Mouse (Mus musculus) hindbrain, embryonic 13.5 days (tissue): ENCODE measurements around the gene Fn1. TPM values are rescaled to one million over a fixed set of nuclear protein-coding genes. Genes with fewer than 3 reads are reported as not detected.

Experiments used
- ATAC-seq: fragments of 200-750 bp; cut with Nextera tagmentation; 2 replicates; pipeline ENCODE4 v1.8.0; 2017; ENCODE audit warnings: moderate TSS enrichment; ENCODE audit not compliant: low FRiP score
- H3K27ac ChIP-seq: fragments of 300-500 bp; sonication (generic); 2 replicates; pipeline ENCODE4 v1.5.1; 2015; ENCODE audit warnings: inconsistent platforms, mild to moderate bottlenecking, moderate library complexity
- H3K27me3 ChIP-seq: fragments of 300-500 bp; sonication (generic); 2 replicates; pipeline ENCODE4 v1.6.1; 2015; ENCODE audit warnings: mild to moderate bottlenecking, inconsistent platforms
- H3K36me3 ChIP-seq: fragments of 300-500 bp; sonication (generic); 2 replicates; pipeline ENCODE4 v1.6.1; 2015; ENCODE audit warnings: mild to moderate bottlenecking, inconsistent platforms
- H3K4me1 ChIP-seq: fragments of 300-500 bp; sonication (generic); replicated peaks from 2 replicates; pipeline ENCODE4 v1.6.1; 2015; ENCODE audit warnings: inconsistent platforms
- H3K4me2 ChIP-seq: fragments of 300-500 bp; sonication (generic); 2 replicates; pipeline ENCODE4 v1.6.1; 2015; ENCODE audit warnings: inconsistent platforms, mild to moderate bottlenecking, moderate library complexity
- H3K4me3 ChIP-seq: fragments of 300-500 bp; sonication (generic); 2 replicates; pipeline ENCODE4 v1.5.1; 2015; ENCODE audit warnings: mild to moderate bottlenecking, inconsistent platforms
- H3K9ac ChIP-seq: fragments of 300-500 bp; sonication (generic); 2 replicates; pipeline ENCODE4 v1.6.1; 2015; ENCODE audit warnings: mild to moderate bottlenecking, inconsistent platforms
- H3K9me3 ChIP-seq: fragments of 300-500 bp; sonication (generic); 2 replicates; pipeline ENCODE4 v1.6.1; 2016; ENCODE audit warnings: inconsistent platforms
- WGBS: fragments of 180-500 bp; shearing (Covaris S2); methylation state at CpG from one replicate; pipeline ENCODE4 v1.1.7; 2015; 5-methylcytosine and 5-hydroxymethylcytosine counted together
- polyA plus RNA-seq: library from polyadenylated mRNA; unstranded; fragments of >200 nt; fragmentation: Nextera tagmentation; extraction: Ambion mirVana; gene quantifications from 2 replicates; pipeline ENCODE4 v1.2.1, GENCODE M21; 2015

The Fn1 gene
- polyA plus RNA-seq, 1 experiment from 2014 or later, result 36.1 TPM

- Histone ChIP-seq H3K4me3 (no peak overlapping the region), H3K27me3 (no peaks in the 10 kb centered on the region), H3K9me3 (no peaks in the 10 kb centered on the region), H3K4me2 (no peak overlapping the region), H3K9ac (no peak overlapping the region), H3K36me3 (peaks cover 24% of the 10 kb centered on the region), H3K27ac (no peak overlapping the region), H3K4me1 (0 out of 2 replicates have a peak, but pooled peaks cover 4% of the 10 kb centered on the region)
- no peak for ATAC-seq
- 68% methylated on average over 3 of the region's 3 CpGs for WGBS
Observed at GRCm38 (mm10) chr1:71645999-71646398, 7.0 kb downstream of the Fn1 start.

GRCm38 (mm10) chr1:71645466-71645865 is 7.5 kb downstream of the Fn1 start:
- Histone ChIP-seq H3K9ac (no peak overlapping the region), H3K9me3 (no peaks in the 10 kb centered on the region), H3K27me3 (no peaks in the 10 kb centered on the region), H3K36me3 (peaks cover 24% of the 10 kb centered on the region), H3K4me3 (no peak overlapping the region), H3K4me2 (no peak overlapping the region), H3K27ac (no peak overlapping the region), H3K4me1 (no peaks in the 10 kb centered on the region)
- no peak for ATAC-seq
- WGBS, result 96% methylated on average over 13 of the region's 13 CpGs

GRCm38 (mm10) chr1:71642794-71643193 is 10.2 kb downstream of the Fn1 start:
- Histone ChIP-seq H3K27ac (no peak overlapping the region), H3K9ac (no peak overlapping the region), H3K4me2 (no peak overlapping the region), H3K4me3 (no peak overlapping the region), H3K4me1 (no peaks in the 10 kb centered on the region), H3K9me3 (no peaks in the 10 kb centered on the region), H3K36me3 (peaks cover 27% of the 10 kb centered on the region), H3K27me3 (no peaks in the 10 kb centered on the region)
- no peak for ATAC-seq
- WGBS, result 94% methylated on average over 10 of the region's 10 CpGs

- ATAC-seq, result no peak
- Histone ChIP-seq H3K4me1 (no peaks in the 10 kb centered on the region), H3K4me2 (no peak overlapping the region), H3K4me3 (no peak overlapping the region), H3K9me3 (no peaks in the 10 kb centered on the region), H3K27ac (no peak overlapping the region), H3K9ac (no peak overlapping the region), H3K36me3 (peaks cover 34% of the 10 kb centered on the region), H3K27me3 (no peaks in the 10 kb centered on the region)
- WGBS, result 94% methylated on average over 11 of the region's 11 CpGs
Observed at GRCm38 (mm10) chr1:71641206-71641605, 11.8 kb downstream of the Fn1 start.

GRCm38 (mm10) chr1:71640157-71640556 is 12.8 kb downstream of the Fn1 start:
- peaks cover 36% of the 10 kb centered on the region for H3K36me3 ChIP-seq
- no peaks in the 10 kb centered on the region for H3K27me3 ChIP-seq
- no peak overlapping the region for H3K27ac ChIP-seq
- no peaks in the 10 kb centered on the region for H3K9me3 ChIP-seq
- no peak overlapping the region for H3K9ac ChIP-seq
- no peak overlapping the region for H3K4me2 ChIP-seq
- H3K4me1 ChIP-seq, result no peaks in the 10 kb centered on the region
- no peak for ATAC-seq
- H3K4me3 ChIP-seq, result no peak overlapping the region
- 93% methylated on average over 8 of the region's 8 CpGs for WGBS

GRCm38 (mm10) chr1:71636665-71637064 is 16.3 kb downstream of the Fn1 start:
- Histone ChIP-seq H3K4me2 (no peak overlapping the region), H3K9me3 (no peaks in the 10 kb centered on the region), H3K4me3 (no peak overlapping the region), H3K27me3 (no peaks in the 10 kb centered on the region), H3K4me1 (no peaks in the 10 kb centered on the region), H3K27ac (no peak overlapping the region), H3K36me3 (peaks cover 16% of the 10 kb centered on the region), H3K9ac (no peak overlapping the region)
- 98% methylated on average over 4 of the region's 4 CpGs for WGBS
- ATAC-seq, result no peak

- Histone ChIP-seq H3K9ac (no peak overlapping the region), H3K9me3 (no peaks in the 10 kb centered on the region), H3K36me3 (peaks cover 16% of the 10 kb centered on the region), H3K4me2 (no peak overlapping the region), H3K4me3 (no peak overlapping the region), H3K27me3 (no peaks in the 10 kb centered on the region), H3K27ac (no peak overlapping the region), H3K4me1 (no peaks in the 10 kb centered on the region)
- WGBS, result 94% methylated on average over 5 of the region's 5 CpGs
- no peak for ATAC-seq
Observed at GRCm38 (mm10) chr1:71636116-71636515, 16.9 kb downstream of the Fn1 start.

GRCm38 (mm10) chr1:71635101-71636014 is 17.6 kb downstream of the Fn1 start:
- no peak for ATAC-seq
- Histone ChIP-seq H3K27ac (no peak overlapping the region), H3K4me3 (no peak overlapping the region), H3K36me3 (peaks cover 16% of the 10 kb centered on the region), H3K9ac (no peak overlapping the region), H3K4me1 (no peaks in the 10 kb centered on the region), H3K9me3 (no peaks in the 10 kb centered on the region), H3K4me2 (no peak overlapping the region), H3K27me3 (no peaks in the 10 kb centered on the region)
- 97% methylated on average over 10 of the region's 10 CpGs for WGBS

GRCm38 (mm10) chr1:71634471-71634981 is 18.5 kb downstream of the Fn1 start:
- H3K27ac ChIP-seq, result no peak overlapping the region
- H3K9me3 ChIP-seq, result no peaks in the 10 kb centered on the region
- no peak overlapping the region for H3K9ac ChIP-seq
- no peaks in the 10 kb centered on the region for H3K4me1 ChIP-seq
- no peak overlapping the region for H3K4me2 ChIP-seq
- H3K27me3 ChIP-seq, result no peaks in the 10 kb centered on the region
- 90% methylated on average over 6 of the region's 6 CpGs for WGBS
- ATAC-seq, result no peak
- H3K4me3 ChIP-seq, result no peak overlapping the region
- H3K36me3 ChIP-seq, result peaks cover 14% of the 10 kb centered on the region

- no peak overlapping the region for H3K4me2 ChIP-seq
- H3K4me1 ChIP-seq, result no peaks in the 10 kb centered on the region
- H3K27me3 ChIP-seq, result no peaks in the 10 kb centered on the region
- no peaks in the 10 kb centered on the region for H3K9me3 ChIP-seq
- no peak overlapping the region for H3K9ac ChIP-seq
- H3K4me3 ChIP-seq, result no peak overlapping the region
- ATAC-seq, result no peak
- WGBS, result 89% methylated on average over 10 of the region's 10 CpGs
- peaks cover 23% of the 10 kb centered on the region for H3K36me3 ChIP-seq
- no peak overlapping the region for H3K27ac ChIP-seq
Observed at GRCm38 (mm10) chr1:71632387-71632786, 20.6 kb downstream of the Fn1 start.

- ATAC-seq, result no peak
- WGBS, result 86% methylated on average over 6 of the region's 6 CpGs
- Histone ChIP-seq H3K36me3 (peaks cover 25% of the 10 kb centered on the region), H3K4me1 (no peaks in the 10 kb centered on the region), H3K4me2 (no peak overlapping the region), H3K9ac (no peak overlapping the region), H3K27me3 (no peaks in the 10 kb centered on the region), H3K27ac (no peak overlapping the region), H3K9me3 (no peaks in the 10 kb centered on the region), H3K4me3 (no peak overlapping the region)
Observed at GRCm38 (mm10) chr1:71631811-71632210, 21.2 kb downstream of the Fn1 start.

GRCm38 (mm10) chr1:71630243-71630642 is 22.8 kb downstream of the Fn1 start:
- H3K27ac ChIP-seq, result no peak overlapping the region
- no peak for ATAC-seq
- H3K27me3 ChIP-seq, result no peaks in the 10 kb centered on the region
- H3K36me3 ChIP-seq, result peaks cover 25% of the 10 kb centered on the region
- H3K4me3 ChIP-seq, result no peak overlapping the region
- no peaks in the 10 kb centered on the region for H3K4me1 ChIP-seq
- H3K9ac ChIP-seq, result no peak overlapping the region
- no peak overlapping the region for H3K4me2 ChIP-seq
- H3K9me3 ChIP-seq, result no peaks in the 10 kb centered on the region
- 91% methylated on average over 8 of the region's 8 CpGs for WGBS

- peaks cover 28% of the 10 kb centered on the region for H3K36me3 ChIP-seq
- peaks cover 4% of the 10 kb centered on the region; the same call in 1 of the 2 replicates for H3K27me3 ChIP-seq
- no peak overlapping the region for H3K4me2 ChIP-seq
- no peak overlapping the region for H3K27ac ChIP-seq
- WGBS, result 95% methylated on average over 6 of the region's 6 CpGs
- no peaks in the 10 kb centered on the region for H3K9me3 ChIP-seq
- H3K4me3 ChIP-seq, result no peak overlapping the region
- H3K4me1 ChIP-seq, result no peaks in the 10 kb centered on the region
- no peak overlapping the region for H3K9ac ChIP-seq
- ATAC-seq, result no peak
Observed at GRCm38 (mm10) chr1:71623625-71624024, 29.4 kb downstream of the Fn1 start.
